In genomic region chr8:108281981-108282380, GRCm38 (mm10) we compare ENCODE assay signal across 16 mouse cellular contexts.
DNase-seq lines count a peak whose midpoint lies in the region; ATAC-seq and TF ChIP-seq lines count a peak whose summit lies in the region.
"Had no signal": no experiment of that assay in that cellular context is flagged by ENCODE, and none has a peak within 500 bp of the region (broad histone marks: within the 10 kb centered on the region; RNA-seq: fewer than 3 reads in every experiment).

No protein-coding gene starts in this region.

- DNase-seq in lung, embryonic 14.5 days, result peak; percentile 19
- no peak for DNase-seq in lung, adult 2 months
- peak; percentile 16 for DNase-seq in thymus, postnatal 4 days
- DNase-seq in thymus, postnatal 36 days, result no peak
- DNase-seq in layer of hippocampus, adult 18-20 months (ENCODE audit: low spot score in 2 of 2), result no peak
- no peak for DNase-seq in heart, postnatal 4 days
- no peak for DNase-seq in heart, postnatal 36 days
- DNase-seq: embryo, embryonic 11 days; gastrocnemius, postnatal 25 days; heart, postnatal 10 days; left cerebral cortex, postnatal 4 days had no signal

- 0 out of 2 replicates have a peak overlapping the region, but pooled peaks have one; percentile 4 for H3K4me2 ChIP-seq in lung, embryonic 14.5 days
- H3K4me2 ChIP-seq: embryonic facial prominence, embryonic 15.5 days; liver, embryonic 11.5 days had no signal

- H3K9ac ChIP-seq in lung, embryonic 14.5 days, result no peak overlapping the region
- H3K9ac ChIP-seq: embryonic facial prominence, embryonic 15.5 days had no signal

- H3K36me3 ChIP-seq in lung, embryonic 14.5 days (ENCODE audit: insufficient read depth), result no peaks in the 10 kb centered on the region
- H3K36me3 ChIP-seq: embryonic facial prominence, embryonic 15.5 days; forebrain, embryonic 10.5 days had no signal

- WGBS in lung, embryonic 14.5 days, result 51% methylated on average over 12 of the region's 12 CpGs
- WGBS in lung, adult 2 months, result 30% methylated on average over 12 of the region's 12 CpGs

- H3K9me3 ChIP-seq in lung, embryonic 14.5 days (ENCODE audit: low read depth, low read length), result no peaks in the 10 kb centered on the region
- H3K9me3 ChIP-seq: embryonic facial prominence, embryonic 15.5 days; forebrain, embryonic 10.5 days had no signal

- intact Hi-C loops in heart, postnatal 36 days (cut with DNase I), result no loop called here

- H3K4me1 ChIP-seq in lung, embryonic 14.5 days (ENCODE audit: insufficient read depth), result no peaks in the 10 kb centered on the region
- no peaks in the 10 kb centered on the region for H3K4me1 ChIP-seq in lung, adult 2 months (ENCODE audit: control insufficient read depth, insufficient read depth, low read length)

- no peak for TF ChIP-seq CTCF in lung, embryonic 14.5 days (IDR thresholded peaks at IDR 0.05; ENCODE audit: low read depth)
- TF ChIP-seq CTCF in lung, adult 2 months (IDR thresholded peaks at IDR 0.05; ENCODE audit: insufficient read depth, low read length), result no peak

- TF ChIP-seq POLR2A in lung, adult 2 months (IDR thresholded peaks at IDR 0.05; ENCODE audit: borderline replicate concordance, extremely low read depth, low read depth, low read length), result no peak

- no peaks in the 10 kb centered on the region for H3K27me3 ChIP-seq in lung, embryonic 14.5 days (ENCODE audit: insufficient read depth, low read length)
- H3K27me3 ChIP-seq: embryonic facial prominence, embryonic 15.5 days had no signal

- no peak overlapping the region for H3K4me3 ChIP-seq in lung, embryonic 14.5 days (ENCODE audit: low read depth, low read length)
- H3K4me3 ChIP-seq in lung, adult 2 months (replicated peaks; ENCODE audit: extremely low read depth, low read depth, low read length), result no peak overlapping the region
- H3K4me3 ChIP-seq: embryonic facial prominence, embryonic 15.5 days; forebrain, embryonic 10.5 days had no signal

- H3K27ac ChIP-seq in lung, embryonic 14.5 days (ENCODE audit: low read depth), result no peak overlapping the region
- H3K27ac ChIP-seq: embryonic facial prominence, embryonic 15.5 days; forebrain, embryonic 10.5 days had no signal

- no peak for ATAC-seq in lung, embryonic 14.5 days (ENCODE audit: insufficient read depth)
- peak; percentile 60 for ATAC-seq in megakaryocyte progenitor cell, adult 5-6 weeks (replicated peaks; ENCODE audit: poor library complexity)
- ATAC-seq: intestine, postnatal 0 days had no signal

Comparison
In these comparisons a context has a peak if more than half of its experiments do, and no peak if none do; other contexts are left out.
1. DNase-seq: peak in lung, embryonic 14.5 days (single experiment) and thymus, postnatal 4 days (single experiment); none in lung, adult 2 months (single experiment), thymus, postnatal 36 days (0 of 2), layer of hippocampus, adult 18-20 months (0 of 2), heart, postnatal 4 days (single experiment) and heart, postnatal 36 days (0 of 2).